Mouse (Mus musculus) megakaryocyte, embryonic 14.5 days (primary cell): Measurements from ENCODE around the gene Heg1.

Source experiments
- FLI1 ChIP-seq: IDR thresholded peaks from 2 replicates; pipeline ENCODE4 v1.6.1; 2012; ENCODE audit warnings: low read length, inconsistent platforms, mixed read lengths
- GATA1 ChIP-seq: IDR thresholded peaks from 3 replicates; pipeline ENCODE4 v1.6.1; 2012; ENCODE audit warnings: mixed read lengths, low read length, inconsistent platforms, borderline replicate concordance

DNA sequence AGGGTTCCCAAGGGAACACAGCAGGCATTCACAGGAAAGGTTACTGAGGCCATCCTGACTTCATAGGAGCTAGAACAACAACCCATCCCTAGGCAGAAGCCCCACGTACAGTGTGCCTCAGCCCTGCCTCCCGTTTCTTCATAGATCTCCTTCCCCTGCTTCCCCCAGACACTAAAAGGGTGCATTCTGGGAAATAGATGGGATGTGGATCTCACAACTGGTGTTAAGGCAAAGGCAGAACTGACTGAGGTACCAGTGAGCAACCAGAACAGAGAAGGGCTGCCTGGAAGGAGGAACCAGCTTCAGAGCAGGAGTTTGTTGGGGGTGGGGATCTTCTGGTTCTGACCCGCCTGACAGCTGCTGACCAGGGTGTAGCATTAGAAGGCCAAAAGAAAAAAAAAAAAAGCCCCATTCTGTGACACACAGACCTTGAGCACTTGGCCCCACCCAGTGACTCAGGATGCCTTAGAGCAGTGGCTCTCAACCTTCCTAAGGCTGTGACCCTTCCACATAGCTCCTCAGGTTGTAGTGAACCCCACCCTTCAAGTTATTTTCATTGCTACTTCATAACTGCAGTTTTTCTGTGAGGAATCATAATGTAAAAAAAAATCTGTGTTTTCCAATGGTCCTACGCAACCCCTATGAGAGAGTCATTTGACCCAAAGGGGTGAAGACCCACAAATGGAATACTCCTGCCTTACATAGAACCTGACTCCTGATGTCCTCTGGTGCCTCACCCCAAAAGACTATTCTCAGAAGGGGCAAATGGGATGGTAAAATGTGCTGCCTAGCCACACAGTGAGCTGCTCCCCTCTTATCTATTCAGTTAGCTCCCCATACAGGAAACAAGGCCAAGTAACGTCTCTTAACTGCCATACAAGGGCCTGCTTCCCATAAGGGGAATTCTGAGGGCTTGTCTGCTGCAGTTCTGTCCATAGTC, 97.9 kb downstream of the Heg1 start:
- TF ChIP-seq GATA1, result peak; percentile 65; the same call in 1 of the 3 replicates
- TF ChIP-seq FLI1, result no peak
